Mouse (Mus musculus) liver, embryonic 15.5 days (tissue): ENCODE results near the gene Hp1bp3. TPM values are rescaled to one million over a fixed set of nuclear protein-coding genes. Genes with fewer than 3 reads are reported as not detected.

Experiments
- ATAC-seq: fragments of 200-750 bp; cut with Nextera tagmentation; 2 replicates; pipeline ENCODE4 v1.8.0; 2017; ENCODE audit warnings: moderate number of reproducible peaks, mild to moderate bottlenecking, moderate library complexity; ENCODE audit not compliant: insufficient read depth
- H3K27ac ChIP-seq: fragments of 300-500 bp; sonication (generic); replicated peaks from 2 replicates; pipeline ENCODE4 v1.5.1; 2015; ENCODE audit warnings: mild to moderate bottlenecking, inconsistent platforms
- H3K27me3 ChIP-seq: fragments of 300-500 bp; sonication (generic); 2 replicates; pipeline ENCODE4 v1.6.1; 2015; ENCODE audit warnings: mild to moderate bottlenecking, inconsistent platforms
- H3K36me3 ChIP-seq: fragments of 300-500 bp; sonication (generic); replicated peaks from 2 replicates; pipeline ENCODE4 v1.6.1; 2015; ENCODE audit warnings: moderate library complexity, mild to moderate bottlenecking, inconsistent platforms
- H3K4me1 ChIP-seq: fragments of 300-500 bp; sonication (generic); replicated peaks from 2 replicates; pipeline ENCODE4 v1.6.1; 2015; ENCODE audit warnings: inconsistent platforms
- H3K4me2 ChIP-seq: fragments of 300-500 bp; sonication (generic); 2 replicates; pipeline ENCODE4 v1.6.1; 2015; ENCODE audit warnings: moderate library complexity, mild to moderate bottlenecking, inconsistent platforms
- H3K4me3 ChIP-seq: fragments of 300-500 bp; sonication (generic); replicated peaks from 2 replicates; pipeline ENCODE4 v1.5.1; 2015; ENCODE audit warnings: mild to moderate bottlenecking, inconsistent platforms
- H3K9ac ChIP-seq: fragments of 300-500 bp; sonication (generic); 2 replicates; pipeline ENCODE4 v1.6.1; 2015; ENCODE audit warnings: moderate library complexity, mild to moderate bottlenecking, inconsistent platforms
- H3K9me3 ChIP-seq: fragments of 300-500 bp; sonication (generic); replicated peaks from 2 replicates; pipeline ENCODE4 v1.6.1; 2016; ENCODE audit warnings: inconsistent platforms
- WGBS: fragments of 180-500 bp; shearing (Covaris S2); methylation state at CpG from one replicate; pipeline ENCODE4 v1.1.7; 2015; ENCODE audit warnings: mixed read lengths; ENCODE audit not compliant: insufficient replicate concordance; 5-methylcytosine and 5-hydroxymethylcytosine counted together
- polyA plus RNA-seq: library from polyadenylated mRNA; unstranded; fragments of >200 nt; fragmentation: Nextera tagmentation; extraction: Ambion mirVana; gene quantifications from 2 replicates; pipeline ENCODE4 v1.2.1, GENCODE M21; 2015

The Hp1bp3 gene
- 36.3 and 40.0 TPM in 2 replicates for polyA plus RNA-seq

DNA sequence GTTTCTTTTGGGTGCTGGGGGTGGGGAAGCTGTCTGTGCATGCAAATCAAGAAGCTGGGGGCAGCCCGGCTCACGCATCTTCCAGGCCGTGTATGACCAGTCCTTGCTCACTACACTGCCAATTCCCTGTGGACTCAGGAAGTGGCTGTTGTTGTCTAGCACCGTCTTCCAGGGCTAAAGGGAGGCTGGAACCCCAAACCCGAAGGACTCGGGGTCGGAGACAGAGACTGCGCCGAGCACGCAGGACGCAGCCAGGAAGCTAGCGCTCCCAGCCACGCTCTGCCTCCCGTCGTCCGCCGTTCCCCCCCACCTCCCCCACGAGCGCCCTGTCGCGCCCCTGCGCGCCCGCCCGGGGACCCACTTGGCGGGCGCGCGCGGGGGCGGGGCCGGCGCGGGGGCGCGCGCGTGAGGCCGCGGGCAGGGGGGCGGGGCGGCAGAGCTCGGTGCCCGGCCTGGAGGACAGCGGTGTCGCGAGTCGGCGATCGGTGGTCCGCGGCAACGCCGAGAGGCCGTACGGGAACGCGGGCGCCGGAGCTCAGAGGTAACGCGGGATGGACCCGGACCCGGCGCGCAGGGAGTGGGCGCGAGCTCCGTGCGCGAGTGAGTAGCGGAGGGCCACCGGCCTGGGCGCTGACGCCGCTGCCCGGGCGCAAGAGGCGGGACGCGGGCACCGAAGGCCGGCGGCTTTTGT lies at the start of gene Hp1bp3:
Gene Hp1bp3 (plus strand): TSS at position 97 of the 691 bp plus-strand sequence.
- H3K9me3 ChIP-seq: no peaks in the 10 kb centered on the region
- peak within 1 kb of the TSS; percentile 92 for H3K4me3 ChIP-seq
- peak within 1 kb of the TSS; percentile 97 for H3K27ac ChIP-seq
- peaks cover 6% of the 10 kb centered on the region for H3K36me3 ChIP-seq
- peak within 1 kb of the TSS; percentile 86 for H3K4me2 ChIP-seq
- no peaks in the 10 kb centered on the region for H3K27me3 ChIP-seq
- WGBS: under 1% methylated on average over 73 of the region's 84 CpGs
- peaks cover 47% of the 10 kb centered on the region for H3K4me1 ChIP-seq
- ATAC-seq: peak; percentile 61
- H3K9ac ChIP-seq: peak within 1 kb of the TSS; percentile 98

DNA sequence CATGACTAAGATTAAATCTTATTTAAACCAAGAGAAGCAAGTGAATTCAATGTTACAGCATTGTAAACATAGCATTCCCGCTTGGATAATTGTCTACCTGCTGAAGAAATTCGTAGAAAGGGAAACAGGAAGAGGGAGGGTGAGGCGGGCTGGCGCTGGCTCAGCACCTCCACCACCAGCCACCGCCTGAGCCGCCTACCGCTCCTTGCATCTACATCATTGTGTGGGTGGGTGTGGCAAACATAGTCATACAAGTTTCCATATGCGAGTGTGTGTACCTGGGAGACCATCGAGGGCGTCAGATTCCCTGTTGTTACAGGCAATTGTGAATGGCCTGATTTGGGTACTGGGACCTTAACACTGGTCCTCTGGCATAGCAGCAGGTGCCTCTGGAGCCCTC lies 49.6 kb upstream of the Hp1bp3 start:
- no peak for ATAC-seq
- peaks cover 69% of the 10 kb centered on the region for H3K36me3 ChIP-seq
- WGBS: 77% methylated on average over 10 of the region's 10 CpGs

DNA sequence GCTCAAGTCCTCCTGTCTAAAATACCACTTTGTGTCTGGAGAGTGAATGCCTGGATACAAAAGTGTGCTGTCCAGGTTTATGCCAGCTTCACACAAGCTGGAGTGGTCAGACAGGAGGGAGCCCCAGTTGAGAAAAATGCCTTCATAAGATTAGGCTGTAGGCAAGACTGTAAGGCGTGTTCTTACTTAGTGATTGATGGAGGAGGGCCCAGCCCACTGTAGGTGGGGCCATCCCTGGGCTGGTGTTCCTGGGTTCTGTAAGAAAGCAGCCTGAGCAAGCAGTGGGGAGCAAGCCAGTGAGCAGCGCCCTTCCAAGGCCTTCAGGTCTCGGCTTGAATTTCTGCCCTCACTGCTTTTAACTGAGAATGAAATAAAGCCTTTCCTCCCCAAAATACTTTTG lies 47.9 kb upstream of the Hp1bp3 start:
- H3K27ac ChIP-seq: no peak overlapping the region
- no peak overlapping the region for H3K4me2 ChIP-seq
- H3K9me3 ChIP-seq: no peaks in the 10 kb centered on the region
- H3K4me1 ChIP-seq: peaks cover 5% of the 10 kb centered on the region; the same call in 1 of the 2 replicates
- no peak overlapping the region for H3K9ac ChIP-seq
- H3K36me3 ChIP-seq: peaks cover 85% of the 10 kb centered on the region
- no peak overlapping the region for H3K4me3 ChIP-seq
- 50% methylated on average over 3 of the region's 3 CpGs for WGBS
- no peaks in the 10 kb centered on the region for H3K27me3 ChIP-seq
- peak; percentile 57; the same call in 1 of the 2 replicates for ATAC-seq

More for the DNA sequence above, 49.6 kb upstream of the Hp1bp3 start:
- H3K27ac ChIP-seq: no peak overlapping the region
- H3K9me3 ChIP-seq: no peaks in the 10 kb centered on the region
- no peak overlapping the region for H3K4me3 ChIP-seq
- H3K4me1 ChIP-seq: peaks cover 5% of the 10 kb centered on the region; the same call in 1 of the 2 replicates
- H3K27me3 ChIP-seq: no peaks in the 10 kb centered on the region
- no peak overlapping the region for H3K9ac ChIP-seq
- H3K4me2 ChIP-seq: no peak overlapping the region

- peaks cover 5% of the 10 kb centered on the region; the same call in 1 of the 2 replicates for H3K4me1 ChIP-seq
- no peak overlapping the region for H3K27ac ChIP-seq
- peaks cover 87% of the 10 kb centered on the region for H3K36me3 ChIP-seq
- no peak for ATAC-seq
- H3K4me2 ChIP-seq: no peak overlapping the region
- no peaks in the 10 kb centered on the region for H3K9me3 ChIP-seq
- no peak overlapping the region for H3K4me3 ChIP-seq
- WGBS: 75% methylated on average over 4 of the region's 4 CpGs
- no peaks in the 10 kb centered on the region for H3K27me3 ChIP-seq
- no peak overlapping the region for H3K9ac ChIP-seq
Measured at GRCm38 (mm10) chr4:138169420-138169819, 46.7 kb upstream of the Hp1bp3 start.

- 63% methylated on average over 4 of the region's 4 CpGs for WGBS
- peaks cover 5% of the 10 kb centered on the region; the same call in 1 of the 2 replicates for H3K4me1 ChIP-seq
- no peak overlapping the region for H3K4me3 ChIP-seq
- no peak overlapping the region for H3K4me2 ChIP-seq
- H3K27ac ChIP-seq: no peak overlapping the region
- H3K9ac ChIP-seq: no peak overlapping the region
- H3K27me3 ChIP-seq: no peaks in the 10 kb centered on the region
- H3K36me3 ChIP-seq: peaks cover 86% of the 10 kb centered on the region
- ATAC-seq: no peak
- no peaks in the 10 kb centered on the region for H3K9me3 ChIP-seq
Measured at GRCm38 (mm10) chr4:138172686-138173085, 43.4 kb upstream of the Hp1bp3 start.

DNA sequence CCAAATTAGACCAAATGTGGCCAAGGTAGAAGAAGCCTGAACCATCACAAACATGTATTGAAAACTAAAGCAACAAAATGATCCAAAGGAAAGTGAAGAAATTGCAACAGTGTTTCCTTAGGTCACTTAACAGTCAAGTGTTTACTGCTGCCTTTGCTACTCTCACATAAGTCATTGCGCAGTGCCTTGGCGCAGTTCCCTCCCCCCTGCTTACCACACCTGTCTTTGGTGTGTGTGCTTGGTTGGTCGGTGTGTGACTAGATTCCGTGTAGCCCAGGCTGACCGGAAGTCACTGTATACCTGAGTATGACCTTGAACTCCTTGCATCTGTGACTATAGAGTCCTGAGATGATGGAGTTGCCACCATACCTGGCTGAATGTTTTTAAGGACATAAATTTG lies 36.7 kb upstream of the Hp1bp3 start:
- H3K4me2 ChIP-seq: no peak overlapping the region
- no peak for ATAC-seq
- H3K9me3 ChIP-seq: no peaks in the 10 kb centered on the region
- H3K27ac ChIP-seq: no peak overlapping the region
- H3K4me1 ChIP-seq: peaks cover 5% of the 10 kb centered on the region; the same call in 1 of the 2 replicates
- H3K27me3 ChIP-seq: no peaks in the 10 kb centered on the region
- H3K4me3 ChIP-seq: no peak overlapping the region
- WGBS: 85% methylated on average over 5 of the region's 5 CpGs
- no peak overlapping the region for H3K9ac ChIP-seq
- peaks cover 85% of the 10 kb centered on the region for H3K36me3 ChIP-seq

GRCm38 (mm10) chr4:138180719-138181118 lies 35.4 kb upstream of the Hp1bp3 start:
- Histone ChIP-seq H3K9ac (no peak overlapping the region), H3K4me2 (no peak overlapping the region), H3K4me1 (peaks cover 5% of the 10 kb centered on the region; the same call in 1 of the 2 replicates), H3K9me3 (no peaks in the 10 kb centered on the region), H3K36me3 (peaks cover 83% of the 10 kb centered on the region), H3K27ac (no peak overlapping the region), H3K27me3 (no peaks in the 10 kb centered on the region), H3K4me3 (no peak overlapping the region)
- ATAC-seq: no peak
- WGBS: 82% methylated on average over 4 of the region's 4 CpGs

GRCm38 (mm10) chr4:138184056-138184455 lies 32.0 kb upstream of the Hp1bp3 start:
- Histone ChIP-seq H3K4me3 (no peak overlapping the region), H3K9me3 (no peaks in the 10 kb centered on the region), H3K27ac (no peak overlapping the region), H3K36me3 (peaks cover 84% of the 10 kb centered on the region), H3K27me3 (no peaks in the 10 kb centered on the region), H3K4me2 (no peak overlapping the region), H3K9ac (no peak overlapping the region), H3K4me1 (peaks cover 7% of the 10 kb centered on the region; the same call in 1 of the 2 replicates)
- ATAC-seq: peak; percentile 59; the same call in 1 of the 2 replicates
- 79% methylated on average over 5 of the region's 5 CpGs for WGBS

GRCm38 (mm10) chr4:138184573-138184981 lies 31.5 kb upstream of the Hp1bp3 start:
- Histone ChIP-seq H3K4me3 (no peak overlapping the region), H3K9ac (no peak overlapping the region), H3K9me3 (no peaks in the 10 kb centered on the region), H3K4me2 (no peak overlapping the region), H3K27me3 (no peaks in the 10 kb centered on the region), H3K36me3 (peaks cover 82% of the 10 kb centered on the region), H3K4me1 (peaks cover 7% of the 10 kb centered on the region; the same call in 1 of the 2 replicates), H3K27ac (no peak overlapping the region)
- WGBS: 47% methylated on average over 5 of the region's 5 CpGs
- no peak for ATAC-seq

- peaks cover 76% of the 10 kb centered on the region for H3K36me3 ChIP-seq
- WGBS: 71% methylated on average over 7 of the region's 7 CpGs
Measured at GRCm38 (mm10) chr4:138185961-138186360, 30.1 kb upstream of the Hp1bp3 start.

GRCm38 (mm10) chr4:138187995-138188394 lies 28.1 kb upstream of the Hp1bp3 start:
- H3K27ac ChIP-seq: no peak overlapping the region
- peak; percentile 59; the same call in 1 of the 2 replicates for ATAC-seq
- no peak overlapping the region for H3K4me2 ChIP-seq
- H3K9me3 ChIP-seq: no peaks in the 10 kb centered on the region
- peaks cover 75% of the 10 kb centered on the region for H3K36me3 ChIP-seq
- WGBS: 65% methylated on average over 7 of the region's 7 CpGs
- H3K4me3 ChIP-seq: no peak overlapping the region
- H3K27me3 ChIP-seq: no peaks in the 10 kb centered on the region
- H3K4me1 ChIP-seq: peaks cover 7% of the 10 kb centered on the region; the same call in 1 of the 2 replicates
- no peak overlapping the region for H3K9ac ChIP-seq

More at GRCm38 (mm10) chr4:138185961-138186360, 30.1 kb upstream of the Hp1bp3 start:
- H3K4me3 ChIP-seq: no peak overlapping the region
- no peak overlapping the region for H3K9ac ChIP-seq
- H3K4me2 ChIP-seq: no peak overlapping the region
- no peaks in the 10 kb centered on the region for H3K9me3 ChIP-seq
- H3K27me3 ChIP-seq: no peaks in the 10 kb centered on the region
- H3K4me1 ChIP-seq: peaks cover 7% of the 10 kb centered on the region; the same call in 1 of the 2 replicates
- ATAC-seq: no peak
- no peak overlapping the region for H3K27ac ChIP-seq
